Mouse (Mus musculus) retina, adult 2 months (tissue): ENCODE data around the gene Gm28308.

Experiments
- DNase-seq: peaks from one replicate; pipeline ENCODE4 v3.0.0-alpha.2; 2012; ENCODE audit warnings: low read depth, low spot score

The Gm28308 gene

GRCm38 (mm10) chr6:52183311-52184080, 29.6 kb downstream of the Gm28308 start:
- no peak for DNase-seq

- DNase-seq = no peak
These were observed 30.3 kb downstream of the Gm28308 start for GRCm38 (mm10) chr6:52182793-52183192.

DNA sequence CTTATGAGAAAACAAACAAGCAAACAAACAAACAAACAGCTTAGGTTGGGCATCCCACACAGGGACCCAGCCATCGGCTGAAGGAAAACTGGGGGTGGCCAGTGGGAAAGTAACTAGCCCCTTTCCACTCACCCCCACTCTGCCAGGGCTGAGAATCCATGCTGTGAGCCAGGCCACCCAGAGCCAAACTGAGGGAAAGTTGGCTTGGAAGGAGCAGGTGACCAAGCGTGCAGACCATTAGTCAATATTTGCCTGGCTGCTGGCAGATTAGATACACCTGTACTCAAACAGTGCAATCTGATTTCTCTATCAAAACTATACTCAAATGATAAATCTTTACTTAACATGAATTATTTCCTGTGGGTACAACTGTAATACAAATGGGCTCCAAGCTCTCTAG, 31.1 kb downstream of the Gm28308 start:
- no peak for DNase-seq

GRCm38 (mm10) chr6:52180726-52181125, 32.4 kb downstream of the Gm28308 start:
- DNase-seq = no peak

DNA sequence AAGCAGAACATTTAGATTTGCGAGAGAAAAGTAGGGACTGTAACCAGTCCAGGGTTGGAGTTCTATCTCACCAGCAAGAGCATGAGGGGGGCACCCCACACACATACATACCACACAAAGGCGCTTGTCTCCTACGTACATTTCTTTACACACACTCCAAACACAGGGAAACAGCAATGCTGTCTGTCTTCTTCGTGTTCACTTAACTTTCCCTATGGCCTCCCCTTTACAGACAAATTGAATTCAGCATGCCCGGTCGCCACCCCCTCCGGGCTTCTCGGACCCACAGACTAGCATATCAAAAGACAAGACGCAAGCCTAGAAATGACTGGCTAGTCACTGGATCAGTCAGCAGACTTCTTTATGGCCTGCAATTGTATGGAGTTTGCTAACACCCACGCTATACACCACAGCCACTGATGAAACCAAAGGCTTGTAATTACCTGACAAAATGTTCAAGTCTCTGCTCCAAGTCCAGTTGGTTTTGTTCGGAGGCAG, 32.9 kb downstream of the Gm28308 start:
- no peak for DNase-seq

GRCm38 (mm10) chr6:52179690-52180089, 33.4 kb downstream of the Gm28308 start:
- DNase-seq = no peak

GRCm38 (mm10) chr6:52178918-52179665, 34.0 kb downstream of the Gm28308 start:
- DNase-seq = no peak

- DNase-seq = no peak
These were observed 35.3 kb downstream of the Gm28308 start for GRCm38 (mm10) chr6:52177806-52178205.

DNA sequence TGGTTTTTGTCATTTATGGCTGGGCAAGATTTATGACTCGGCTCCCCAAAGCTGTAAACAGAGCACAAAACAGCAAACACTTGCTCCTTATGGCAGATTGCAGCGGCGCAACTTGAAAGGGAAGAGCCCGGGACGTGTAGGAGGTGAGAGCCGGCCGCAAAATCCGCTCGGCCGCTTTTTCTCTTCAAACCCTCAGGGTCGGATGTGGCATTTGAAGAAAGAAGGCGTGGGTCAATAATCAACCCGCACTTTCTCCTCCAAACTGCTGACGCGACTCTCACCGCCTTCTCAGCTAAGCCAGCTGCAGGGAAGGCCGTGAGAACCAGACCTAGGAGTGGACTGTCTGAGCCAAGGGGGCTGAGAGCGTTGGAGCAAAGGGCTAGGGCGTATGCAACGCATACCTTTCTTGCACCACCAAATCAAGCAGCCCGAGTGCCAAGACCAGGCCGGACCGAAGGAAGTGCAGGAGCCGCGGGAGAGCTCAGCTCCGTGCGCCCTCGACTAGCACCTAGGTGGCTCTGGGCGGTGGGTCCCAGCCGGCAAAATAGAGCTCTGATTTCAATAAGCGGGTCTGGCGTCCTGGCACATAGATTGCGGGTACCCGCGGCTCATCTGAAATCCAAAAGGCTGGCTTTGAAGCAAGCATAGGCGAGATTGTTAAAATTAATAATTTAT, 35.9 kb downstream of the Gm28308 start, which contains the start of gene 5730596B20Rik:
Gene 5730596B20Rik (plus strand): TSS at position 438 of the 675 bp plus-strand sequence.
- DNase-seq = no peak

DNA sequence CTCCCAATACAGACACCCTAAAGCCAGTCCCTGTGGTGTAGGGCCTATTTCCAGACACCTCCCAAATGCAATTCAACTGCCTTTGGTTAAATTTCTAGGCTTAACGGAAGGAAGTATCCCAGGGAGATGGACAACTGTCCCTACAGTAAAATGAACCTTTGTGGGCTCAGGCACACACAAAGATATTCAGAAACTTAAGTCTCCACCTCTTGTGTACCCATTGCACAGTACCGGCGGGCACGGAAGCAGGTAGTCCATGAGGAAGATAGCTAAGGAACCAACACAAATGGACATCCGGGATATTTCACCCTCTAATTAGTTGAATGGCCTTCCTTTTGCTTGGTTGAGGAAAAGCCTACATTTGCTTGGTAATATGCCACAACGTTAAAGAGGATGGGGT, 36.7 kb downstream of the Gm28308 start:
- no peak for DNase-seq

DNA sequence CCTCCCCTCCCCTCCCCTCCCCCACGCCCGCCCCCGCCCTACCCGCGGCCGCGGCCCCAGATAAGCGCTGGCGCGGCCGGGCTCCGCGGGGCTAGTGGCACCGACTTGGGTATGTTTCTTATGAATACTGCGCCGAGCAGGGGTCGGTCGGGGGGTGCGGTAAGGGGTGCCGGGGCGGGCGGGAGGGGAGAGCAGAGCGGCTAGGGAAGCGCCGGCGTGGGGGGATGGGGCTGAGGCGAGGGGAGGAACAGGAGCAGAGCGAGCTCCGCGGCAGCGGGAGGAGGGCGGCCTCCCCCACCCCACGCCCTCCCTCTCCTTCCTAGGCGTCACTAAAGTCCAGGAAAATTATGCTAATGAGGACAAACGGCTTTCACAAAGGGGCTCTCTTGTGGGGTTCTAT, 37.3 kb downstream of the Gm28308 start:
- DNase-seq = no peak

DNA sequence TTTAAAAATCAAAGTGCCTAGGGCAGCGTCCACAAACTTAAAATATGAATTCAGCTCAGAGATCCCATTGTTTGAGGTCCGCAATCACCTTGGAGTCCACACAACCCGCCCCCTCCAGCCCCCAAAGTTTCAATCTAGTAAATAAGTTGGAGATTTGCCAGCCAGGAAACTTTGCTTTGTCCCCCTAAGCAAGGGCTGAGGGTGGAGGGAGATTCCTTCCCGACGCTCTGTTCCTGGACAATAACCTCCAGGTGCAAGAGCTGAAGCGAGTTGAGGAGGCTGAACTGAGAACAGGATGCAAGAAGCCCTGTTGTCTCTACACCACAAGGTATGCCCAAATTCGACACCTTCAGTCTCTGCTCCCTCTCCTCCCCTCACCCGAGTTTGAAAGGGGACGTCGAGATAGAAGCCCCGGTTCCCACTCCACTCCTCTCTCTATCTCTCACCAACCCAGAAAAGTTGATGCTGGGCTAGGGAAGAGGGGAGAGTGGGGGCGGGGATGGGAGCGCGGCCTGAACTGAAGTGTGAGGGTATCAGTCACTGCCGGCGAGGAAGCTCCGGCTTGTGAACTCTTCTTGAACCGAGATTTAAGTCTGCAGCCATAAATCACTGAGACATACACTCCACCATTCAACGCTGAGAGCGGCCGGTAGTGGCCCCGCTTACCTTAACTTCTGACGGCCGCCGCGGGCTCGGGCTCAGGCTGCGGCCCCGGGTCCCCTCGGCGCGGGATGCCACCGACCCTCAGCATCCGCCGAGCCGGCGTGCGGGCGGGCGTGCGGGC, 38.0 kb downstream of the Gm28308 start:
- DNase-seq = no peak

DNA sequence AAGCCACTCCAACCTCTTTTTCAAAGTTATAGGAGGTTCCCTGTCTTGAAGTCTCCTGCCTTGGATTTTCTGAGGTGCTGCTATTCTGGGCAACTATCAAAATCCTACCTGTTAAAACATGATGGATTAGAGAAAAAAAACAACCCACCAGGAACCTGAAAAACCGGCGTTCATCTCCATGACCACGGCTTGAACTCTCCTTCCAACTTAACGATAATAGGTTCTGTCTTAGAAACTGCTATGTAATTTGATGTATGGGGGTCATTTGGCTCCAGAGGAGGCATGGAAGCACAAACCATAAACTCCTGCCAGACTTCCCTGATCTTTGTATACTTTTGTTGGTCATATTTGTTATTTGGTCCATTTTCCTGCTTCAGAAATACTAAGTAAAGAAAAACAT, 39.5 kb downstream of the Gm28308 start:
- DNase-seq = no peak

DNA sequence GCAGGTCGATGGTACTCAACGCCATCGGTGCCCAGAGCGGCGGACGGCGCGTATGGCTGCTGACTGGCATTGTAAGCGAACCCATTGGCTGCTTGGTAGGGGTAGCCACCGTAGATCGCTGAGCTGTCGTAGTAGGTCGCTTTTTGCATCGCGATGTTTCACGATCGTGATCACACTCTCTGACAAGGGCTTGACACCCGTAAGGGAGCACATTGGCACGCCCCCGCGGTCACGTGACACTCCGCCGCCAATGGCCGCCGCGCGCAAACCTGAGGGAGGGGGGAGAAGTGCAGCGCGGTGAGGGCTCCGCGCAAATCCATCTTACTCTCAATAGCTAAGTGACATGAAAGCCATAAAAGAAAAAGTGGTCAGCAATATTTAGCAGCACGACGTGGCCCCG, 40.6 kb downstream of the Gm28308 start:
- no peak for DNase-seq

GRCm38 (mm10) chr6:52171938-52172337, 41.2 kb downstream of the Gm28308 start:
- DNase-seq = no peak

GRCm38 (mm10) chr6:52171331-52171730, 41.8 kb downstream of the Gm28308 start:
- no peak for DNase-seq

DNA sequence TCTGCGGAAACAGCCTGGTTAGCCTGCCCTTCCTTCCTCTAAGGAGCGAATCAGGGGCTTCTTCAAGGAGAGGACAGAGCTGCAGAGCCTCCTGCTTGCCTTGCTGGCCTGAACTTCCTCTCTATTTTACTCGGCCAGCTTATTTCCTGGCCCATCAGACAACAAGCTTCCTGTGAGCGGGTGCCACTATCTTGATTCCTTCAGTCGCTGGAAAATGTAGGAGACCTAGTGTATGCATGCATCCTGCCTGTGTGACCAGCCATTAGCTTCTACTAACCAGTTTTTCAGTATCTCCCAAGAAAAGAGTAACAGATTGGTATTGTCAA, 42.3 kb downstream of the Gm28308 start:
- DNase-seq = no peak

DNA sequence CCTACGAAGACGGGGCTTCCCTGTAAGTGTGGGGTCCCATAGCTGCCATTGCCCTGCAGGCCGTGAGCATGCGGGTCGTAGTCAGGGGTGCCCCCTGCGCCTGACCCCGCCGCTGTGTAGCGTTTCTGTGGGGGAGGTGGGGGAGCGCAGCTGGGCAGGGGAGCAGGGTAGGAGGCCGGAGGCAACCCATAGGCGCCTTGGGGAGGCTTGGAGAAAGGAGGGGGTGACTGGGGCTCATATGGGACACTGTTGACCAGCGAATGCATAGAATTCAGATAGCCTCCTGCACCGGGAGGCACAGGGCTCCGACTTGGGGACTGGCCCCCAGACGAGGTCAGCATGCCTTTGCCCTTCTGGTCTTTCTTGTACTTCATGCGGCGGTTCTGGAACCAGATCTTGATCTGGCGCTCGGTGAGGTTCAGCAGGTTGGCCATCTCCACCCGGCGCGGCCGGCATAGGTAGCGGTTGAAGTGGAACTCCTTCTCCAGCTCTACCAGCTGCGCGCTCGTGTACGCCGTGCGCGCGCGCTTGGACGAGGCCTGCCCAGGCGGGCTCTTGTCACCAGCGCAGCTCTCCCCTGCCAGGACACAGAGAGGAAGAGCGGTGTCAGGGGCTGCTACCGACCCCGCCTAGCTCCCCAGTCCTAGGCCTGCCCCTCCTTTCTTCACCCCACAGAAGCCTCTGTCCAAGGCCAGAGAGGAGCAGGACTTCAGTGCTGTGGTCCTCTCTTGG, 42.8 kb downstream of the Gm28308 start:
- no peak for DNase-seq

- DNase-seq = no peak
These were observed 43.5 kb downstream of the Gm28308 start for GRCm38 (mm10) chr6:52169499-52170165.
